26 mouse cellular contexts compared by ENCODE assay signal in the genomic region with DNA sequence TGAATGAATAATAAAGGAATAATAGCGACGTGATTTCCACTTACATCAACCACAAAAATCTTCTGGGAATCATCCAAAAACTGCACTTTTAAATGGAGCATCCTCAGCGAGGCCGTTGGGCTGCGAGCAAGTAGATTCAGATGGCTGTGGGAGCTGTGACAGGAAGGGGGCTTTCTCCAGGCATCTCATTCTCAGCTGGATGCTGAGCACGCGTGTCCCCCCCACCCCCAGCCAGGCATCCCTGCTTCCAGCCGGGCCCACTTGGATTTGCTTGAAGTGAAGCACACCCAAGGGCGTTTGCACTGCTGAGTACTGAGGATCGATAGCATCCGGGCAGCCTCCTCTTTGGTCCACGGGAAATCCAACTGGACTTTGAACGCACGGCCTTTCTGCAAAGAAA. TPM values are rescaled to one million over a fixed set of nuclear protein-coding genes. Genes with fewer than 3 reads are reported as not detected.
"Had no signal": no experiment of that assay in that cellular context is flagged by ENCODE, and none has a peak within 500 bp of the region (broad histone marks: within the 10 kb centered on the region; RNA-seq: fewer than 3 reads in every experiment).

Frmd7 (minus strand) TSS at position 101 of the 400 bp plus-strand sequence.

- H3K36me3 ChIP-seq: limb, embryonic 12.5 days; limb, embryonic 15.5 days; lung, embryonic 15.5 days had no signal

- H3K4me1 ChIP-seq: limb, embryonic 12.5 days; limb, embryonic 15.5 days; lung, embryonic 15.5 days had no signal

- DNase-seq: kidney, adult 2 months; kidney, postnatal 25 days; left cerebral cortex, postnatal 4 days; lung, adult 18-20 months; lung, postnatal 10 days; lung, postnatal 4 days; midbrain, embryonic 14.5 days; right cerebral cortex, adult 18-20 months; right cerebral cortex, postnatal 14 days; thymus, postnatal 25 days had no signal

- ATAC-seq: intestine, embryonic 16.5 days had no signal

- H3K4me3 ChIP-seq: limb, embryonic 12.5 days; limb, embryonic 15.5 days; lung, embryonic 15.5 days had no signal

- H3K9ac ChIP-seq: limb, embryonic 12.5 days; limb, embryonic 15.5 days; liver, embryonic 14.5 days; lung, embryonic 15.5 days had no signal

- H3K27me3 ChIP-seq: limb, embryonic 15.5 days; lung, embryonic 15.5 days had no signal

- H3K4me2 ChIP-seq: limb, embryonic 12.5 days; limb, embryonic 15.5 days; lung, embryonic 15.5 days; midbrain, embryonic 11.5 days had no signal

- H3K9me3 ChIP-seq: limb, embryonic 12.5 days; limb, embryonic 15.5 days; lung, embryonic 15.5 days had no signal

- H3K27ac ChIP-seq: kidney, postnatal 0 days; limb, embryonic 12.5 days; limb, embryonic 15.5 days; liver, embryonic 14.5 days; lung, embryonic 15.5 days had no signal

RNA-seq across cellular contexts. Expression of gene Frmd7, which starts in this region (rescaled TPM):
- total RNA-seq: megakaryocyte progenitor cell, adult 5-6 weeks; megakaryocyte-erythroid progenitor cell, adult 5-6 weeks had no signal
- polyA plus RNA-seq: intestine, embryonic 16.5 days; kidney, adult 2 months; kidney, embryonic 14.5 days; kidney, postnatal 0 days; large intestine, adult 2 months; midbrain, embryonic 11.5 days; neural tube, embryonic 11.5 days; neural tube, embryonic 14.5 days; small intestine, adult 2 months; spleen, adult 2 months; stomach, embryonic 16.5 days had no signal
